Mouse (Mus musculus): ENCODE measurements at regions not wholly inside any gene's neighbourhood (a gene's known extent, or its start where the extent isn't known, plus 50 kb on each side); places are given as distances from the start of the nearest gene placed in this dataset.

GRCm38 (mm10) chr3:120430285-120430684, 646.0 kb upstream of the Ptbp2 start:
- Histone ChIP-seq H3K36me3 (ENCODE audit: control insufficient read depth in 1 of 2, insufficient read depth in 2 of 2, low read length in 2 of 2) (no peaks in the 10 kb centered on the region), H3K27ac (ENCODE audit: control insufficient read depth, low read depth, low read length) (no peak overlapping the region), H3K27me3 (ENCODE audit: control insufficient read depth in 1 of 2, insufficient read depth in 2 of 2, low read length in 2 of 2) (no peaks in the 10 kb centered on the region), H3K9me3 (replicated peaks; ENCODE audit: insufficient read depth, low read length) (no peaks in the 10 kb centered on the region), H3K79me2 (ENCODE audit: control insufficient read depth, insufficient read depth, low read length, poor library complexity) (no peaks in the 10 kb centered on the region), H3K4me1 (ENCODE audit: control insufficient read depth in 1 of 2, insufficient read depth in 2 of 2, low read length in 2 of 2) (no peaks in the 10 kb centered on the region), H3K9ac (ENCODE audit: control insufficient read depth, low read depth, low read length, poor library complexity, severe bottlenecking) (no peak overlapping the region), H3K4me3 (ENCODE audit: control insufficient read depth in 1 of 2, insufficient read depth in 1 of 2, low read depth in 2 of 2, low read length in 2 of 2) (no peak overlapping the region)
- DNase-seq (ENCODE audit: low read depth, low spot score): no peak
- TF ChIP-seq KAT2A (conservative IDR thresholded peaks at IDR 0.05; ENCODE audit: low read depth, low read length) (no peak), ZKSCAN1 (IDR thresholded peaks at IDR 0.05; ENCODE audit: low read depth, low read length) (no peak), JUND (IDR thresholded peaks at IDR 0.05; ENCODE audit: low read depth, low read length) (no peak), ZMIZ1 (IDR thresholded peaks at IDR 0.05; ENCODE audit: low read depth, low read length) (no peak), BHLHE40 (IDR thresholded peaks at IDR 0.05; ENCODE audit: borderline replicate concordance, low read depth, low read length) (no peak), TBP (IDR thresholded peaks at IDR 0.05; ENCODE audit: low read depth, low read length) (no peak), NRF1 (IDR thresholded peaks at IDR 0.05; ENCODE audit: insufficient read depth, low read depth, low read length, poor library complexity, severe bottlenecking) (no peak), SMC3 (IDR thresholded peaks at IDR 0.05; ENCODE audit: low read depth, low read length) (no peak)

GRCm38 (mm10) chr3:120416634-120417033, 632.4 kb upstream of the Ptbp2 start:
- Histone ChIP-seq H3K9me3 (replicated peaks; ENCODE audit: insufficient read depth, low read length) (no peaks in the 10 kb centered on the region), H3K9ac (ENCODE audit: control insufficient read depth, low read depth, low read length, poor library complexity, severe bottlenecking) (no peak overlapping the region), H3K4me1 (ENCODE audit: control insufficient read depth in 1 of 2, insufficient read depth in 2 of 2, low read length in 2 of 2) (no peaks in the 10 kb centered on the region), H3K36me3 (ENCODE audit: control insufficient read depth in 1 of 2, insufficient read depth in 2 of 2, low read length in 2 of 2) (no peaks in the 10 kb centered on the region), H3K79me2 (ENCODE audit: control insufficient read depth, insufficient read depth, low read length, poor library complexity) (no peaks in the 10 kb centered on the region), H3K27me3 (ENCODE audit: control insufficient read depth in 1 of 2, insufficient read depth in 2 of 2, low read length in 2 of 2) (no peaks in the 10 kb centered on the region), H3K4me3 (ENCODE audit: control insufficient read depth in 1 of 2, insufficient read depth in 1 of 2, low read depth in 2 of 2, low read length in 2 of 2) (no peak overlapping the region), H3K27ac (ENCODE audit: control insufficient read depth, low read depth, low read length) (no peak overlapping the region)
- no peak for TF ChIP-seq ZC3H11A (IDR thresholded peaks at IDR 0.05; ENCODE audit: low read depth, low read length)
- no peak for TF ChIP-seq RAD21 (IDR thresholded peaks at IDR 0.05; ENCODE audit: low read depth, low read length)
- no peak for TF ChIP-seq USF2 (IDR thresholded peaks at IDR 0.05; ENCODE audit: borderline replicate concordance in 1 of 2, insufficient read depth in 1 of 2, low read depth in 1 of 2, low read length in 2 of 2)
- TF ChIP-seq MYC (IDR thresholded peaks at IDR 0.05; ENCODE audit: low read depth, low read length): no peak
- TF ChIP-seq GATA1 (IDR thresholded peaks at IDR 0.05; ENCODE audit: low read depth, low read length): no peak
- TF ChIP-seq POLR2AphosphoS5 (IDR thresholded peaks at IDR 0.05; ENCODE audit: borderline replicate concordance, low read depth, low read length): no peak
- TF ChIP-seq NELFE (IDR thresholded peaks at IDR 0.05; ENCODE audit: low read depth, low read length): no peak
- no peak for TF ChIP-seq ZNF384 (IDR thresholded peaks at IDR 0.05; ENCODE audit: low read depth, low read length)
- TF ChIP-seq KAT2A (conservative IDR thresholded peaks at IDR 0.05; ENCODE audit: low read depth, low read length): no peak
- TF ChIP-seq ZMIZ1 (IDR thresholded peaks at IDR 0.05; ENCODE audit: low read depth, low read length): no peak
- no peak for TF ChIP-seq ZKSCAN1 (IDR thresholded peaks at IDR 0.05; ENCODE audit: low read depth, low read length)
- TF ChIP-seq ETS1 (IDR thresholded peaks at IDR 0.05; ENCODE audit: low read depth, low read length): no peak
- no peak for TF ChIP-seq USF1 (IDR thresholded peaks at IDR 0.05; ENCODE audit: low read depth, low read length)
- no peak for TF ChIP-seq TBP (IDR thresholded peaks at IDR 0.05; ENCODE audit: low read depth, low read length)
- TF ChIP-seq CTCF (IDR thresholded peaks at IDR 0.05 in 2 of 3, conservative IDR thresholded peaks at IDR 0.05 in 1 of 3; ENCODE audit: control insufficient read depth in 1 of 3, insufficient read depth in 1 of 3, low read depth in 2 of 3, low read length in 3 of 3, poor library complexity in 1 of 3, severe bottlenecking in 1 of 3): no peak
- TF ChIP-seq MAX (IDR thresholded peaks at IDR 0.05; ENCODE audit: low read length): no peak
- TF ChIP-seq TCF12 (IDR thresholded peaks at IDR 0.05; ENCODE audit: low read depth, low read length): no peak
- DNase-seq (ENCODE audit: low read depth, low spot score): no peak

Measured in MEL (cell line).